Mouse (Mus musculus) left cerebral cortex, adult 9 months (tissue): ENCODE results near the gene Got1.

Experiments
- DNase-seq, 2 experiments: peaks; one replicate each; pipeline ENCODE4 v3.0.0; 2022; ENCODE audit warnings: low spot score in 2 of 2

The Got1 gene

DNA sequence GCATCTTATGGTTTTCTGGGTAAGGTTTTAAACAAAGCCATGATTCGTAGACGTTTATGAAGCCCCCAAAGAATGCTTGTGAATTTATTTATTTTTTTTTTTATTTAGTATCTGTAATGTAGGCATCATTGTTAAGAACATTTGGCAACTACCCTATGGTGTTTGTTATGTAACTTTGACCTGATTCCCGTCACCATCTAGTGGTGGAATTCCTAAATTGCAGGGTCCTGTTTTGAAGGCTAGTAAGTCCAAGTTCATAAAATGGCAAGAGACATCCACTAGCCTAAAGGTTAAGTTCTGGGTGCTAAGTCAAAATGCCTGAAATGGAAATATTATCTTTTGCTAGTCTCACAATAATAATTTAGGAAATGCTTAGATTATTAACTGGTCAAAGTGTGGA, 37.0 kb downstream of the Got1 start:
- DNase-seq = peak in 1 of 2 experiments; percentile 63

DNA sequence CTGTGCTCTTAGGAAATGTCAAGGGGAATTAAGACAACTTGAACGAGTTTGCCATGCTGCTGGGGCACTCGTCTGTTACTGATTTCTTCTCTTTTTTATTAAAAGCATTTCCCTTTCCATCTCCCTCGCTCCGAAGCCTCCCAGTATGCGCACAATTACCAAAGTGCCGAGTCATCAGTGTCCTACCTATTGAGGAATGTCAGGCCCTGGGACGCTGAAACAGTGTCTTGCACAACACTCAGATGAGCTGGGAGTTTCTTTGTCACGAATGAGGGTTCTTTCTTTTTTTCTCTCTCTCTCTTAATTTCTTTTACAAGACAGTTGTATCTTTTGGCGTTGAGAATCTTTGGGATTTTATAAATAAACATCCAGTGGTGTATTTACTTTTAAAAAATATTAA, 43.9 kb downstream of the Got1 start:
- DNase-seq = no peak

DNA sequence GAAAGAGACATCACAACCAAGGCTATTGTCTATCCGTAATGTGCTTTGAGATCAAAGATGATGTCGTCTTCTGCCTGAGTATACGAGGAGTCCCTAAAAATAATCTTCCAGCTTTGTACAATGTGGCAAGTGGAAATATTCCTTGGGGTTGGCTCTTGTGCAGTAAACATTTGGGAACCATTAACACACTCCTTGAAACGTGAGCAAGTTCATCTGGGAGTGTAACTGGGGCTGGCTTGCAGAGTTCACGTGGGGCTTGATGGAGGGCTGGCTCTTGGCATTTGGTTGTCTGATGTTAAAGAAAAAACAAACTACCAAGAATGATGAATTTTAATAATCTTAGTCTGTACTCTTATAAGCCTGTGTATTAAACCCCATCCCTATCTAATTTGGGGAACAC, 45.0 kb downstream of the Got1 start:
- no peak for DNase-seq

DNA sequence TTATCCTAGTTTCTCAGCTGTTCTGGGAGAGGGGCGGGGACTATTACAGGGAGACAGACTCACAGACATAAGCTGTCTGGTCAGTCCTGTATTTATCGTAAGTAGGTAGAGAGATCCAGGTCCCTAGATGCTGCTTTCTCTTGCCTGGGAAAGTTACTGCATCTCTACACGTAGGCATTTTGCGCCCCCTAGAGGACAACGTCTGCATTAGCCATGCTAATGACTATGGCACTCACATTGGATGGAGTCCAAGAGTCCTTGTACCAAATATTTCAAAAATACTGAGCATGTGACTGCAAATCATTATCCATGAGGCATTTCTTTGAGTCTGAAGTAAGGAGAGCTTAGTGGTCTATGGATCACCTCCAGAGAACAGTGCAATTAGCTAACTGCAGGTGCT, 45.5 kb downstream of the Got1 start:
- DNase-seq = peak in 1 of 2 experiments; percentile 79

DNA sequence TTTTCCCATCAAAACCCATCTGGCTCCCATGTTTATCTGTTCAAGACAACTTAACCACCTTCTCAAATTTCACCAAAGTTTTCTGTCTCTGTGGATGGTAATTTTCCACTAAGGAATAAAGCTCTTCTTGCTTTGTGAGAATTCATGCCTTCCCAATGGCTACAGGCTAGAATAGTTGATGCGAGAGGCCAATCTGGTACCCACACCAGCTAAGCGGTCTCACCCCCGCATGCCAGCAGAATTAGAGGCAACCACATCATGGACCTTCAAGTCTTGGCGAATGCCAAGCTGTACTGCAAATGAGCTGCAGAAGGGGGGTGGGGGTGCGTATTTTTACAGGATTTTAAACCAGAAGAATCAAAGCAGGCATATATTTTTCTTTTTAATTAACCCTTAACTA, 47.0 kb downstream of the Got1 start:
- DNase-seq = no peak

DNA sequence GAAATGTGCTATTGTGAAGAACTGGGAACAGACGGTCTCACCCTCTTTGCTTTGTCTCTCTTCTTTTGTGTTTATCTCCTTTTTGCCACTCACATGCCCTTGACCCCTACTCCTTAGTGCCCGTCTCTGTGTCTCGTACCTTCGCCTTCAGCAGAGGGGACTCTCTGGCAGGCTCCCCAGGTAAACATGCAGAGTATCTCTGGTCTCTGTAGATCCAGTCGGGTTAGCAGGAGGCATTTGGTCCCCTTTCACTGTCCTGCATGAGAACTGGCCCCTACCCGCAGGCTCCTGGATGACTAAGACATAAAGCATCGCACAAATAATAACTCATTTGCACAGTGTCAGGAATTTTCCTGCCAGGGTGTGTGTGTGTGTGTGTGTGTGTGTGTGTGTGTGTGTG, 48.3 kb downstream of the Got1 start:
- no peak for DNase-seq

DNA sequence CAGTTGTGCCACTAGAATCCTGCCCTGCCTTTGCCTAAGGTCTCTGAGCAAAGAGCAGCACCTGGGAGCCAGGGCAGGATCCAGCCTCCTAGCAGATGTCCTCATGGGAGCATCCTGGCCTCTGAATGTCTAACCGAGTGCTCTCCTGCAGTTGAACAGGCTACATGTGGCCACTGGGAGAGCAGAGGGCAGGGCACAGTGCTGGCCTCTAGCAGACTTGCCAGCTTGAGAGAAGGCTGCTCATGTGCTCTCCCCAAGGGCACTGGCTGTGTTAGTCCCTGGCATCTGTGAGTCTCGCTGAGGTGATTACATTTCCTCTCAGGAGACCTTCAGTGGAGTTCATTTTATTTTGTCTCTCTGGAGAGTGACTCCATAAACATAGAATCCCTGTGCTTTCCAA, 48.8 kb downstream of the Got1 start:
- no peak for DNase-seq

DNA sequence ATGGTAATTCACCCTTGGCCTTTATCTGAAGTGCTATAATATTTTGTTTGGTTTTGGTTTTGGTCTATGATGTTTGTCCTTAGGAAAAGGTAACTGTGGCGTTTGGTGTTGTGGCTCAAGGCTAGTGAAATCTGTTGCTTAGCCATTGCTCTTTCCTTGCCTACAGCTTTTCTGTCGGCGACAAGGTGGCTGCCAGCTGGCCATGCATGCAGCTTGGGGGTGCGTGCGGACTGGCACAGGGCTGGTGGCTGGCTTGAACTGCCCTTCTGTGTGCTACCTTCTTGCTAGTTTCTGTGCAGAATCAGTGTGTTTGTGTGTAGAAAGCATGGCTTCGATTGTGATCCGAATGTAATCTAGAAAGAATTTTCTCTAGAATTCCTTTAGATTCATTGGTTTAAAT, 51.6 kb downstream of the Got1 start:
- DNase-seq = no peak

DNA sequence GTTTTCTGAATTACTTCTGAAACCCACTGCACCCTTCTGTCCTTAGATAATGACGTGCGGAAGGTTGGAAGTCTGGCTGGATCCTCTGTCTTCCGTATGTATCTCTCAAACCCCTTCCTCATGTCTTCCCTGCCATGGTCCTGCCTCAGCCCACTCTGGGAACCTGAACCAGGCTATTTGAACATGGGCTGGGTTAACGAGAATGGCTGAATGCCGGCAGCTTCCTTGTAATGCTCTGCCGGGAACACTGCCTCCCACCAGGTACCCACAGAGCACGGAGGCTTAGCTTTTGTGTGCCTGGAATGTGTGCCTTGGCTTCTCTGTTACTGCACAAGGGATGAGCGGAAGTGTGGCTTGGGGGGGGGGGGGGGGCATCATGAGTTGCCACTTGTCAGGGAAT, 52.1 kb downstream of the Got1 start:
- DNase-seq = no peak

DNA sequence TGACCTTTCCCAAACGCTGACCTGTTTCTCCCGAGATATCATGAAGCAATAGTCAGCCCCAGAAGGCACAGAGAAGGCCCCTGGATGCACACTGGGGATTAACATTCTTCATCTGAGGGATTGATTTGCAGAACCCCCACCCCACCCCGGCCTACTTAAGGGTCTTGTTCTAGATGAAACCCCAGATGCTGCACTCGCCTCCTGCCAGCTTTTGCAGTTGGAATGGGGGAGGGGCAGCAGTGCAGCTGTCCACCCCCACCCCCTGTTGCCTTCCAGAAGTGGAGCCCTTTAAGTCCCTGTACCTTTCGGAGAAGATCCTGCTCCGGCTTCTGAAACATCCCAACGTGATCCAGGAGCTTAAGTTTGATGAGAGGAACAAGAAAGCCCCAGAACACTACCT, 55.1 kb downstream of the Got1 start:
- DNase-seq = no peak

DNA sequence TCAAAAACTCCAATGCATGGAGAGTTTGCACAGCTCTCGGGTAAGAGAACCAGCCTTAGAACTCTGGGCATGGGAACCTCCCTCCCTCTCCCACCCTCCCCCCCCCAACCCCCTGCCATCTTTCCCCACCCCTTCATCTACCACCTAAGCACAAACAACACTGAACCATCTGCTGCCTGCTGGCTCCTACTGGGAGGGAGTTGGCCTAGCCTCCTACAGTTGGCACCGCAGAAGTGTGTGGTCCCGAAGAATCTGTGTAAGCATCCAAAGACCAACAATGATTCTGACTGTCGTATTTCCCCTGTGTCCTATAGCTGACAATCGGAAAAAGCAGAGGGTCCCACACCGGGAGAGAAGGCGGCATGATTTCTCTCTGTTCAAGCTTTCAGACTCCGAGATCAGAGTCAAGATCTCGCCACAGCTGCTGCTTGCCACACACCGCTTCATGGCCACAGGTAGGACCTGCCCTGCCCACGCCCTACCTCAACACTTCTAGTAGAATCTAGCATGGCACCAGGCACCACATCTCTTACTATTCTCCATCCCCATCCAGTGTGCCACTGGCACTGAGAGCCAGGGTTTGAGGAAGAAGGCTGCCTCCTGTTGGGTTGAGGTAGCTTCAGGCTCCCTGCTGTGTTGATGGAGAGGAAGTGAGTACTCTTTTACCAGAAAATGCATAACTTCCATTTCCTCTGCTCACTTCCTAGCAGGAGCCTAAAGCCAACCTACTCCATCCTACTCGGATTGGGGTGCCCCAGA, 56.3 kb downstream of the Got1 start:
- peak in 1 of 2 experiments; percentile 54 for DNase-seq

DNA sequence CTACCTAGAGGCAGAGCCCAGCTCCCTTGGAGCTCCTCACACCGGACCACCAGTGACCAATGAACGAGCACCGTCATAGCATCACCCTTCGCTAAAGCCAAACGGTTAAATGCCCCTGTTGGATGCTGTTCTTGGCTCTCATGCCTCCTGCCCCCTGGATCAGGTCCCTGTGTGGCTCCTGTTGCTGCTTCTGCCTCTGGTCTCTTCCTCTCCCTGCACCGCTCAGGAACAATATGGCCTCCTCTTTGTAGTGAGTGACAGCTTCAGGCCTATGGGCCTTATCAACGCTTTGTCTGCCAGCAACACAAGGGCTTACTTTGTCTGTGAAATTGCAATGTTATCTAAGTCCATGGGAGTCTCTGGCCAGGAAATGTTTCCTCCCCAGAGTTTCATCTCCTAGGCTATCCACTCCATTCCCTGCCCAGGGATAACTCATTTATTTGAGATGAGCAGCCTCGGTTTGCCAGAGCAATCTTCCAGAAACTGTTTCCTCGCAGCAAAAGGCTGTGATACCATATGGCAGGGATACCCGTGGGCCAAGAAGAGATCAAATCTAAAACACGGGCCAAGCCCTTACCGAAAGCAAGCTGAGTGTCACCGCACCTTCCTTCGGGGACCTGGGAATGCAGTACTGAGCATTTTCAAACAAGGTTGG, 58.7 kb downstream of the Got1 start:
- no peak for DNase-seq

DNA sequence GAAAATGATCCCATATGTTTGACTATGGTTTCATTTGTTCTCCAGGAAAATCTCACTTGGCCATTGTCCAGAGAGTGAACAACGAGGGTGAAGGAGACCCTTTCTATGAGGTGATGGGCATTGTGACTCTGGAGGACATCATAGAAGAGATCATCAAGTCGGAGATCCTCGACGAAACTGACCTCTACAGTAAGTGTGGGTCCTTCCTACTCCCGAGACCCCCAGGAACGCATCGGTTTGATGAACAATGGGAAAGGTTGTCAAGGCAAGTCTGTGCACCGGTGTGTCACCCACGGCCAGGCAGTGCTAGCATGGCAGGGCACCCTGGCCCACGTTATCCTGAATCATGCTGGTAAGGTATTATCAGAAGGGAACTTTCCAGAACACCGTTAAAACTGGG, 59.3 kb downstream of the Got1 start:
- DNase-seq = no peak

DNA sequence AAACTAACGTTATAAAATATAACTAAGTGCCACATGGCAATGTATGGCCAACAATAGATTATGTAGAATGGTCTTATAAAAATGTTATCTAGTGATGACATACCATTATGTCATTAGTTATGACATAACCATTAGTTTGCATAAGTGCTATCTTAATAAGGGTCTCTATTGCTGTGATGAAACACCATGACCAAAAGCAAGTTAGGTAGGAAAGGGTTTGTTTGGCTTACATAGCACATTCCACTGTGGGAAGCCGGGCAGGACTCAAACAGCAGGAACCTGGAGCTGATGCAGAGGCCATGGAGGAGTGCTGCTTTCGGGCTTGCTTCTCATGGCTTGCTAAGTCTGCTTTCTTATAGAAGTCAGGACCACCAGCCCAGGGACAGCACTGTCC, 60.1 kb downstream of the Got1 start:
- no peak for DNase-seq

DNA sequence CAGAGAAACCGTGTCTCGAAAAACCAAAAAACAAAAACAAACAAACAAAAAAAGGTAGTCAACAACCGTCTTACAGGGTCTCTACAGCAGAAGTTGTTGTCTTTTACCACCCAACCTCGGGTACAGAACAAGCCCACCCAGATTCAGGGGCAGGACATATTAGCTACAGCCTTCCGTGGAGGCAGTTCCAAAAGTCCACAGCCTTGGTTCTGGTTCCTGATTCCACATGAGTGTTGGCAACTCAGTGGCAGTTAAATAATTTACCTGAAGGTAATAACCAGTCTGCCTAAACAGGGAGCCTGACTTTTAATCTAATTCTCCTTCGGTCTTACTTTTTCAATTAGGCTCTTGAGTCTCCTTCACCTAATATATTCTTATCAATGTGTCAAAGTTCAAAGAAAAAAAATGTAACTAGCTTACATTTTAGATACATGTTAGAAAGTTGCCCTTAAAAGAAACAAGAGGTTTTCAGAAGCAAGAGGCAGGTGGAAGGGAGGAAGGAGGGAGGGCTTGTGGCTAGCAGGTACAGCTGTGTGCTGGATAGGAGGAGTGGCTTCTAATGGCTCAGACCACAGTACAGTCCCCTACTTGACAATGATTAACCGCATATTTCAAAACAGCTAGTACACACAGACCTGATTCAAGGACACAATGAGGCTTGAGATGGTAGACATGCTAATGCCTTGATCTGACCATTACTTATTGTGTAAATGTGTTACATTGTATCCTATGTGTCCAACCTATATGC, 60.7 kb downstream of the Got1 start:
- DNase-seq = no peak

DNA sequence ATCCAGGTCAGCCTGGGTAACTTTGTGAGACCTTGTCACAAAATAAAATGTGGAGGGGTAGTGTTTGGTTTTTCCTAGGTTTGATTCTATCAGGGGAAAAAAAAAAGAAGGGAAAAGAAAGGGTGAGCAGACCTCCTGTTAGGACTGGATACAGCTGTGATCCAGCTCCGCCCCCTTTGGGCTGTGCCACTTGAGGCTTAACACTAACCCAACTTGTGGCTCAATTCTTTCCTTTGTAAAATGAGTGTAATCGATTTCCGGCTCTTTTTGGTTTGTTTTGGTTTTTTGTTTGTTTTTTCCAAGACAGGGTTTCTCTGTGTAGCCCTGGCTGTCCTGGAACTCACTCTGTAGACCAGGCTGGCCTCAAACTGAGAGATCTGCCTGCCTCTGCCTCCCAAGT, 62.3 kb downstream of the Got1 start:
- DNase-seq = no peak

DNA sequence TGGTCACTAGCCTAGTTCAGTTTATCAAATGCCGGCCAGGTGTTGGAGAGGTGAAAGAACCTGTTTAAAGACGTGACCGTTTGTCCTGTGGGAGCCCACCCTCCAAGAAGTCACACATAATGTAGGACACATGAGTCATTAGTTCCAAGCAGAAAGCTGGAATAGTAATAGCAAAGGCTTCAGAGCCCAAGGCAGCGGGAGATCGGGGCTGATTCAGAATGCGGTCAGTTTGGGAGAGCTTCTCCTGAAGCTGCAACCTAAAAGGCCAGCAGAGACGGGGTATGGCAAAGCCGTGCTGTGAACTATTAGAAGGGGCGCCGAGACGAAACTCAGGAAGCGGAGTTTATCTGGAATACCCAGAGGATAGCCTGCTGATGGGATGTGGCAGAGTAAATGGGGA, 63.9 kb downstream of the Got1 start:
- DNase-seq = no peak

DNA sequence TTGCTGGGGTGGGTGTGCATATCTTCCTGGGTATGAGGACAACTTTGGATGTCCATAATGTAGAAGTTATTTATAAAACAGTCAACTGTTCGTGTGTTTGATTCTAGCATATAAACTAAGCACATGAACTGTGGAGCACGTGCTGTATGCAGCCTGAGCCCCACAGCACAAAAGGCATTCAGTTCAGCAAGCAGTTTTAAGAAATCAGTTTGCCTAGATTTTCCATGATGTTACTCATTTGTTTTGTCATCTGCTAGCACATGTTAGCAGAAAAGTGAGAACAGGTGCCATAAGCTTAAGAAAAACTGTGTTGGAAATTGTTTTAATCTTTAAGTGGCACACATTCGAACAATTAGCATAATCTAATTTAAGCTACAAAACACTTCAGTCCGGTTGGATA, 64.5 kb downstream of the Got1 start:
- DNase-seq = no peak

DNA sequence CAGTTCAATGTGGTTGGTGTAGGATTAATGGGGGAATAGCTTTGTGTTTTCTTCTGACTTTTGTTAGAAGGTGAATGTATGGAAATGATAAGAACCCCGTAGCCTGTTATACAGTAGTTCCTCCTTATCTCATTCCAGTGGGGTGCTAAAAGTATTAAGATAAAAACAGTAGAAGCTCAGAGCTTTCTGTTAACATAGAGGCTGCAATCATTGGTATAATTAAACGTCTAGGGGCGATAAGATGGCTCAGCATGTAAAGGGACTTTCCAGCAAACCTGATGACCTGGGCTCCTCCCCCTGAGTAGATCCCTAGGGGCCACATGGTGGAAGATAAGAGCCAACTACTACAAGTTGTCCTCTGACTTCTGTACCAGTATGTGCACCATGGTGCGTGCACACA, 71.4 kb downstream of the Got1 start:
- DNase-seq = no peak

DNA sequence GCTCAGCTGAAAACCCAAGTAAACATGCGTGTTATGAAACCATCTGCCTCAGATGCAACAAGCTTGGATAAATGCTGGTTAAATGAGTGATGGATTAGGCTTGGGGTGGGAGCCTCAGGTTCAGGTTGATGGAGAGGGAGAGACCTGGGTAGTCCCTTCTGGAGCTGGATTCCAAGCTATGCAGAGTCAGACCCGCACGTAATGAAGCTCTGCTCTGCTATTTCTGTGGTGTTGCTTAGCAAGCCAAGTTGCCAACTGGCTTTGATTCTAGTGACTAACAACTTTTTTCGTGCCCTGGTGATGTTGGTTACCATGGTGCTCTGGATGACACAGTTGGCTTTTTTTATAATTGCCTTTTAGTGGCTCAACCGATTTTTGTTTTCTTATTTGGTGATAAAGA, 72.2 kb downstream of the Got1 start:
- DNase-seq = peak in 1 of 2 experiments; percentile 74

DNA sequence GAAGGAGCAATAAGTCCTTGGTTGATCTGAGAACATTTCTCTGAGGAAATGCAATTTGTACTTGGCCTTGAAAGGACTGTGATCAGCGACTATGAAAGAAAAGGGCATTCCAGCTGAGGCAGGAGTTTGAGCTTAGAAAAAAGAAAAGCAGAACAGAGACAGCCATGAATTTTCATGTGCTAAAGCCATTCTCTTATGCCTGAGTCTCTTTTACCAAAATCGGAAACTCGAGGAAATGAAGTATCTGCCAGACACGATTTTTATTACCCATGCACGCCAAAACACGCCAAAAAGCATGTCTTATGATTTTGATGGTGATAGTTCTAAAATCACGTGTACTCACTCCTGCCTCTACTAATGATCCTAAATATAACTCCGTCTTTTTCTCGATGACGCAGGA, 72.8 kb downstream of the Got1 start:
- no peak for DNase-seq
